Mouse (Mus musculus): ENCODE measurements around the gene Pdzd8.

- TF ChIP-seq POLR2A (IDR thresholded peaks at IDR 0.05; ENCODE audit: low read depth, low read length) (no peak), CTCF (IDR thresholded peaks at IDR 0.05; ENCODE audit: extremely low read depth, insufficient read length, insufficient replicate concordance, low read depth, low read length) (peak; percentile 88; the same call in 1 of the 2 replicates)
These were observed 43.4 kb upstream of the Pdzd8 start for GRCm38 (mm10) chr19:59388847-59389606.
